Mouse (Mus musculus): Measurements from ENCODE around the gene Pds5a.

DNA sequence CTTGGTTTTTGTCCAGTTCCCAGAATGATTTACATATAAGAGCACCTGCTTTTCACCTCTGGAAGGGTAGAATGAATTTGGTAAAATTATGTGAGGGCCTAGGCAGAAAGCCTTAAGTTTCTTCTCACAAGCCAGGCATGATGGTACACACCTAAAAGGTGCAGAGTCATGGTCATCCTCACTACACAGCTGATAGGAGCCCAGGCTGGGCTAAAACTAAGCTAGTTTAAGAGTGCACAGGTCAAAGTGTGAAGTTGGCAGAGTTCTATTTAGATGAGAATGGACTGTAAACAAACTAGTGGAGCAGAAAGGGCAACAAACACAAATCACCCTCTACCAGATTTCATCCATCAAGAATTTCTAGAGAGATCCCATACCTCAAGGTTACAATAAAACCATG is 73.7 kb downstream of the Pds5a start:
- no peak for TF ChIP-seq CTCF (IDR thresholded peaks at IDR 0.05)
- TF ChIP-seq EP300 (IDR thresholded peaks at IDR 0.05) = no peak

Measured in lung, postnatal 0 days (tissue).